Mouse (Mus musculus) embryonic fibroblast, embryonic 13.5 days (primary cell): ENCODE data around the gene Plcd3.

Source experiments
- CTCF ChIP-seq: IDR thresholded peaks from 2 replicates; pipeline ENCODE4 v1.5.1; 2011; ENCODE audit warnings: mild to moderate bottlenecking, control low read depth, low read length, moderate library complexity, borderline replicate concordance; ENCODE audit not compliant: insufficient read depth
- POLR2A ChIP-seq: IDR thresholded peaks from 2 replicates; pipeline ENCODE4 v1.6.1; 2011; ENCODE audit warnings: low read depth, mild to moderate bottlenecking, control low read depth, low read length, moderate library complexity

- TF ChIP-seq CTCF (no peak), POLR2A (no peak)
These were observed 31.1 kb downstream of the Plcd3 start for GRCm38 (mm10) chr11:103070322-103070880.
